Mouse (Mus musculus) lung, postnatal 0 days (tissue): Measurements from ENCODE around the gene Sdc4. TPM values are rescaled to one million over a fixed set of nuclear protein-coding genes. Genes with fewer than 3 reads are reported as not detected.

Experiments used
- ATAC-seq: fragments of 200-750 bp; cut with Nextera tagmentation; 2 replicates; pipeline ENCODE4 v1.8.0; 2017; ENCODE audit warnings: moderate library complexity
- DNase-seq: peaks from one replicate; pipeline ENCODE4 v3.0.0-alpha.2; 2016; ENCODE audit warnings: low spot score
- H3K27ac ChIP-seq: fragments of 300-500 bp; sonication (generic); 2 replicates; pipeline ENCODE4 v1.5.1; 2014; ENCODE audit warnings: antibody characterized with exemption, mild to moderate bottlenecking, low read length, mixed read lengths
- H3K27me3 ChIP-seq: fragments of 300-500 bp; sonication (generic); replicated peaks from 2 replicates; pipeline ENCODE4 v1.6.1; 2014; ENCODE audit warnings: low read length, mixed read lengths; ENCODE audit not compliant: insufficient read depth
- H3K36me3 ChIP-seq: fragments of 300-500 bp; sonication (generic); 2 replicates; pipeline ENCODE4 v1.6.1; 2014; ENCODE audit warnings: low read length, mixed read lengths; ENCODE audit not compliant: insufficient read depth
- H3K4me1 ChIP-seq: fragments of 300-500 bp; sonication (generic); 2 replicates; pipeline ENCODE4 v1.6.1; 2014; ENCODE audit warnings: antibody characterized with exemption, low read depth, low read length, mixed read lengths; ENCODE audit not compliant: insufficient read depth
- H3K4me2 ChIP-seq: fragments of 300-500 bp; sonication (generic); replicated peaks from 2 replicates; pipeline ENCODE4 v1.6.1; 2014; ENCODE audit warnings: low read depth, mild to moderate bottlenecking, low read length, moderate library complexity, mixed read lengths
- H3K4me3 ChIP-seq: fragments of 300-500 bp; sonication (generic); 2 replicates; pipeline ENCODE4 v1.5.1; 2014; ENCODE audit warnings: low read depth, low read length
- H3K9ac ChIP-seq: fragments of 300-500 bp; sonication (generic); replicated peaks from 2 replicates; pipeline ENCODE4 v1.6.1; 2014; ENCODE audit warnings: low read depth, mild to moderate bottlenecking
- H3K9me3 ChIP-seq: fragments of 300-500 bp; sonication (generic); 2 replicates; pipeline ENCODE4 v1.6.1; 2016; ENCODE audit warnings: low read length, mixed read lengths
- CTCF ChIP-seq: IDR thresholded peaks from 2 replicates; pipeline ENCODE4 v1.5.1; 2016; ENCODE audit warnings: antibody characterized with exemption, mild to moderate bottlenecking
- EP300 ChIP-seq: IDR thresholded peaks from 2 replicates; pipeline ENCODE4 v1.6.1; 2016; ENCODE audit warnings: antibody characterized with exemption, mild to moderate bottlenecking, control low read depth
- WGBS: fragments of 180-500 bp; shearing (Covaris S2); extraction: QIAGEN DNeasy Blood & Tissue Kit; methylation state at CpG from one replicate; pipeline ENCODE4 v1.1.7; 2014; 5-methylcytosine and 5-hydroxymethylcytosine counted together
- polyA plus RNA-seq: library from polyadenylated mRNA; unstranded; fragments of >200 nt; fragmentation: Nextera tagmentation; extraction: Ambion mirVana; gene quantifications from 2 replicates; pipeline ENCODE4 v1.2.1, GENCODE M21; 2015

The Sdc4 gene
- polyA plus RNA-seq, 1 experiment from 2014 or later: 217 TPM

GRCm38 (mm10) chr2:164429881-164430615 lies 13.6 kb downstream of the Sdc4 start:
- Histone ChIP-seq H3K36me3 (peaks cover 16% of the 10 kb centered on the region), H3K4me2 (no peak overlapping the region), H3K9ac (0 out of 2 replicates have a peak overlapping the region, but pooled peaks have one; percentile 5), H3K9me3 (no peaks in the 10 kb centered on the region), H3K4me1 (peaks cover 33% of the 10 kb centered on the region), H3K27ac (0 out of 2 replicates have a peak overlapping the region, but pooled peaks have one; percentile 0), H3K4me3 (no peak overlapping the region), H3K27me3 (no peaks in the 10 kb centered on the region)
- no peak for ATAC-seq
- 56% methylated on average over 15 of the region's 15 CpGs for WGBS
- no peak for TF ChIP-seq CTCF
- TF ChIP-seq EP300: no peak
- DNase-seq: no peak

- DNase-seq: no peak
- Histone ChIP-seq H3K9me3 (no peaks in the 10 kb centered on the region), H3K4me1 (peaks cover 28% of the 10 kb centered on the region), H3K27ac (no peak overlapping the region), H3K4me3 (no peak overlapping the region), H3K4me2 (no peak overlapping the region), H3K9ac (no peak overlapping the region), H3K36me3 (peaks cover 19% of the 10 kb centered on the region), H3K27me3 (no peaks in the 10 kb centered on the region)
- WGBS: 40% methylated on average over 5 of the region's 5 CpGs
- no peak for ATAC-seq
- no peak for TF ChIP-seq CTCF
- no peak for TF ChIP-seq EP300
Observed at GRCm38 (mm10) chr2:164428451-164428850, 15.2 kb downstream of the Sdc4 start.

GRCm38 (mm10) chr2:164426952-164427351 lies 16.7 kb downstream of the Sdc4 start:
- no peak for DNase-seq
- H3K27ac ChIP-seq: no peak overlapping the region
- 78% methylated on average over 5 of the region's 5 CpGs for WGBS

GRCm38 (mm10) chr2:164426121-164426520 lies 17.6 kb downstream of the Sdc4 start:
- DNase-seq: no peak
- Histone ChIP-seq H3K27me3 (no peaks in the 10 kb centered on the region), H3K9me3 (no peaks in the 10 kb centered on the region), H3K27ac (no peak overlapping the region), H3K9ac (no peak overlapping the region), H3K36me3 (peaks cover 19% of the 10 kb centered on the region), H3K4me3 (no peak overlapping the region), H3K4me1 (peaks cover 8% of the 10 kb centered on the region; the same call in 1 of the 2 replicates), H3K4me2 (no peak overlapping the region)
- 33% methylated on average over 12 of the region's 12 CpGs for WGBS
- ATAC-seq: no peak
- TF ChIP-seq CTCF: no peak
- TF ChIP-seq EP300: no peak

More at GRCm38 (mm10) chr2:164426952-164427351, 16.7 kb downstream of the Sdc4 start:
- H3K36me3 ChIP-seq: peaks cover 19% of the 10 kb centered on the region
- H3K27me3 ChIP-seq: no peaks in the 10 kb centered on the region
- no peaks in the 10 kb centered on the region for H3K9me3 ChIP-seq
- ATAC-seq: no peak
- no peak overlapping the region for H3K4me2 ChIP-seq
- no peak overlapping the region for H3K4me3 ChIP-seq
- no peak overlapping the region for H3K9ac ChIP-seq
- H3K4me1 ChIP-seq: peaks cover 13% of the 10 kb centered on the region; the same call in 1 of the 2 replicates
- TF ChIP-seq EP300 (no peak), CTCF (no peak)

GRCm38 (mm10) chr2:164425401-164425800 lies 18.3 kb downstream of the Sdc4 start:
- H3K9me3 ChIP-seq: no peaks in the 10 kb centered on the region
- H3K27me3 ChIP-seq: no peaks in the 10 kb centered on the region
- TF ChIP-seq EP300 (no peak), CTCF (no peak)
- no peak for DNase-seq
- no peak for ATAC-seq
- no peak overlapping the region for H3K4me2 ChIP-seq
- no peak overlapping the region for H3K27ac ChIP-seq
- WGBS: 78% methylated on average over 5 of the region's 5 CpGs
- H3K36me3 ChIP-seq: peaks cover 19% of the 10 kb centered on the region
- peaks cover under 1% of the 10 kb centered on the region; the same call in 1 of the 2 replicates for H3K4me1 ChIP-seq
- H3K9ac ChIP-seq: no peak overlapping the region
- no peak overlapping the region for H3K4me3 ChIP-seq

GRCm38 (mm10) chr2:164424406-164424805 lies 19.3 kb downstream of the Sdc4 start:
- Histone ChIP-seq H3K4me1 (no peaks in the 10 kb centered on the region), H3K4me2 (no peak overlapping the region), H3K36me3 (peaks cover 16% of the 10 kb centered on the region), H3K4me3 (no peak overlapping the region), H3K27me3 (no peaks in the 10 kb centered on the region), H3K9ac (no peak overlapping the region), H3K9me3 (no peaks in the 10 kb centered on the region), H3K27ac (no peak overlapping the region)
- 87% methylated on average over 8 of the region's 8 CpGs for WGBS
- DNase-seq: no peak
- TF ChIP-seq CTCF (no peak), EP300 (no peak)
- ATAC-seq: no peak
